Mouse (Mus musculus): ENCODE measurements around the gene Mcf2l. TPM values are rescaled to one million over a fixed set of nuclear protein-coding genes. Genes with fewer than 3 reads are reported as not detected.

The Mcf2l gene
- polyA plus RNA-seq (2015; fragmentation: Nextera tagmentation; extraction: Ambion mirVana), result 2.7 and 3.2 TPM in 2 replicates

DNA sequence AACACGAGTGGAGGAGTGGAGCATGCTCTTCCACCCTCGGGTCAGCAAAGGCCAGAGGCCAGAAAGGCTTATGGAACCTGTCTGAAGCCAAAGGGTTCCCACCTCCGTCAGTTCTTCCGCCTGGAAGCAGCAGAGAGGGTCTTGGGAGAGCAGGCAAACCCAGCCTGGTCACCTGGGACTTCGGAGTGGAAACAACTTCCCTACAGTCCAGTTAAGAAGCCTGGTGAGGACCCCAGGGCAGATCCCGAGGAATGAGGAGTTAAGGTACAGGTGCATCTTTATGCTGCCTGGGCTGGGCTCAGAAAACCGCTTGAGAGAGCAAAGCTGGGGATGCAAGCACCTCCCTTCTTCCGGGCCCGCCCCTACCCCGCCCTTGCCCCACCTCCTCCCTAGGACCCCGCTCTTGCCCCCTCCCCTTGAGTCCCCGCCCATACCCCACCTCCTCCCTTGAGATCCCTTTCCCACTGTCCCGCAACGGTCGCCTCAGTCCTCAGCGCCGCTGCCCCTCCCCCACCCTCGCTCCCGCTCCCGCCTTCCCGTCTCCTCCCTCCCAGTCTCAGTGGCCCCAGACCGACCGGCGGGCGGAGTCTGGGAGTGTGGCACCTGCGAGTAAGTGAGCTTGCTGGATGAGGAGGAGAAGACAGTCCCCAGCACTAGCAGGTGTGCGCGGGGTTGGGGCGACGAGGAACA lies at the start of gene Mcf2l:
Gene Mcf2l (plus strand): TSS at position 450 of the 690 bp plus-strand sequence.

GRCm38 (mm10) chr8:13025487-13026224 lies 152.1 kb downstream of the Mcf2l start, which contains the start of gene F7:
TSS of gene F7 (plus strand) at chr8:13026034.

DNA sequence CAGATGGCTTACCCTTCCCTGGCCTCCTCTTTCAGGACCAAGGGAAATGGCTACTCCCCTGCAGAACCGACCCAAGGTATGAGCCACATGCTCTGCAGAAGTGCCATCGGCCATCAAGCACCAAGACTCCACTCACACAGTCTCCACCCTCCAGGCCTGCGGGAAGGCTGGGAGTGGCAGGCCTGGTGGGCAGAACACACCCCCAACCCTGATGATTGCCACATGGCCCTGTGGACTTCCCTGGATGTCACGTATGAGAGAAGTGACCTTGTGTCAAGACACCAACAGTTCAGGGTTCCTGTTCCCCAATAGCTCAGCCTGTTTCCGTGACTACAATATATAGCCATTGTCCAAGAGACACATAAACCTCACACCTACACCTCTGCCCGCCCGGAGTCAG lies 163.4 kb downstream of the Mcf2l start, which contains the start of gene F10:
Gene F10 (plus strand): TSS at position 294 of the 400 bp plus-strand sequence.

DNA sequence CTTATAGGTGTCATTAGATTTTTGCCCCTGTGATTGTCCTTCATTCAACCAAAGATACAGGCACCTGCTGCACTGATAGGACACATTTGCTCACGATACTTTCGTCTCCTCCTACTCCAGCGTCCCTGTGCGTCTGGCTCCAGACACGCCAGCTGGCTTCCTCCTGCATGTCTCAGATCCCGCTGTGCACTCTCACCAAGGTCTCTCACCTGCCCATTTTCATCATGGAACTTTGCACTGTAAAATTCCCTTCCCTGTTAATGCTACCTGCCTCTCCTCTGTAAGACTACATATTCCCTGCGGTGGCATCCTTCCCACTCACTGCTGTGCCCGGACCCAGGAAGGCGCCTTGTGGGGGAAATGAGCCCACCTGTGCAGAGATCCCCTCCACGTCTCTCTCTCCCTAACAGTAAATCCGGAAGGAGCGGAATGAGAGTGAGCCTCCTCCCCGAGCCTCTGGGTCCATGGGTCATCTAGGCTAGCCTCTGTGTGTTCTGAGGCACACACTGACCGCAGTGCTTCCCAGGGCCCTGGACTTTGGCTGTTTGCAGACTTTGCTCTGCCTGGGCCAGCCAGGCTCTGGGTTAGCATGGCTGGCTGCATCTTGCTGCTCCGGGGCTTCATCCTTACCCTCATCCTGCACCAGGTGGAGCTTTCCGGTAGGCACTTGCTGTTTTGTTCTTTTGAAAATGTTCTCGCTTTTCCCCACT lies 187.0 kb downstream of the Mcf2l start, which contains the start of gene Proz:
Gene Proz (plus strand): TSS at position 474 of the 710 bp plus-strand sequence.

Small RNA genes lying within 50 kb of the gene (microRNA-seq; reads per million reads assigned to microRNA genes)
- not detected for gene Gm38671

Other genes starting within 250 kb of the Mcf2l start
- 15.8 and 18.3 TPM in 2 replicates for gene Tubgcp3, start 201.6 kb upstream of the Mcf2l start, polyA plus RNA-seq (2015; fragmentation: Nextera tagmentation; extraction: Ambion mirVana)
- 17.4 and 21.7 TPM in 2 replicates for gene Atp11a, start 116.8 kb upstream of the Mcf2l start, polyA plus RNA-seq (2015; fragmentation: Nextera tagmentation; extraction: Ambion mirVana)
- gene F7, start 152.2 kb downstream of the Mcf2l start, polyA plus RNA-seq (2015; fragmentation: Nextera tagmentation; extraction: Ambion mirVana), result 0.08 TPM in 1 of 2 replicates, not detected in the other
- gene F10, start 163.5 kb downstream of the Mcf2l start, polyA plus RNA-seq (2015; fragmentation: Nextera tagmentation; extraction: Ambion mirVana), result 1.3 and 4.1 TPM in 2 replicates
- 0.11 and 0.25 TPM in 2 replicates for gene Proz, start 187.1 kb downstream of the Mcf2l start, polyA plus RNA-seq (2015; fragmentation: Nextera tagmentation; extraction: Ambion mirVana)
- gene Pcid2, start 231.7 kb downstream of the Mcf2l start, polyA plus RNA-seq (2015; fragmentation: Nextera tagmentation; extraction: Ambion mirVana), result 15.8 and 18.0 TPM in 2 replicates
- 56.7 and 66.2 TPM in 2 replicates for gene Cul4a, start 231.8 kb downstream of the Mcf2l start, polyA plus RNA-seq (2015; fragmentation: Nextera tagmentation; extraction: Ambion mirVana)

All from urinary bladder, postnatal 0 days (tissue).